Mouse (Mus musculus): ENCODE measurements around the gene Cd37.
A peak's percentile ranks its signal among the peaks of the same experiment; 100 is the strongest.

The Cd37 gene

DNA sequence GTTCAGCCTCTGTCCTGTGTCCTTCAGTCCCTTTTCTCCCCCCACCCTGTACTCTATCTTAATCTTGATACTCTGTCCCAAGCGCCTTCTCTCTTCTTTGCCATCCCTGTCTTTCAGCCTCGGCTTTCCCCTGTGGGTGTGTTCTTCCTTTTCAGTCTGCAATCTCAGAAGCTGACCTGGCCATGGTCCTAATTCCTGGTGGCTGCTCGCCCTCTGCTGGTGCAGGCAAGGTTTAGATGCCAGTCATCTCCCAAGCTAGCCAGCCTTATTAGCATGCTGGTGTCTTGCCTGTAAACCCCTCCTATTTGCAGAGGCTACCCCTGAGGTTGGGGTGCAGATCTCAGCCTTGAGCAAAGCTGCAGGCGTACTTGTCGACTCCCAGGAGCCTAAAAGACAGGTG lies 40.5 kb downstream of the Cd37 start:
- DNase-seq: peak; percentile 78

DNA sequence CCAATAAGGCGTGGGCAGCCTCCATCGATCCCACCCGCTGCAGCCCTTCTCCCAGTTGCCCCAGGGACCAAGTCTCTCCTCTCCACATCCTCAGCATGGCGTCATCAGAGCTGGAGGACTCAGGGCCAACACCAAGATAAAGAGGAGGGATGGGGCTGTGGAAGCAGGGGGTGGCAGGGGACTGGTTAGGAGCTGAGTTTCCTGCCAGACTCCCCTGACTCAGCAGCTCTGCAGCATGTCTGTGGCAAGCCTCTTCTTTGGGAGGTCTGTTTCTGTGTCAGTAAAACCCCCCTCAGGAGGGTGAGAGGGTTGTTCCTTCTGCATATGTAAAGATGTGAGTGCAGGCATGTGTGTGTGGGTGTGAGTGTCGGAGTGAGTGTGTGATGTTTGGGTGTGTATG lies 41.9 kb downstream of the Cd37 start:
- peak; percentile 59 for DNase-seq

DNA sequence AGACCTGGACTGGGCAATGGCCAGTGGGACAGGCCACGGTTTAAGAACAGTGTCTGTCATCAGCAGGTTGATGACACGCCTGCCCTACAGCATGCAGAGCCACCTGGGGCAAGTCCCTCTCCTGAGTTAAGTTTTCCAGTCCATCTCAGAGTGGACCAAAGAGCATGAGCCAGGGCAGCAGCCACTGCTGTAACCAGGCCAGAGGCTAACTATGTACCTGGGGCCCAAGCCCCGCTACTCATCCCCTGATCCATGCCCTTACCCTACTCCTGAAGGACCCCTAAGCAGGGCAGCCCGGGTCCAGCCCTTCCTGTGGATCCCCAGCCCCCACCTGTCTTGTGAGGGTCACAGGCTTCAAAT lies 42.8 kb downstream of the Cd37 start:
- DNase-seq: no peak

DNA sequence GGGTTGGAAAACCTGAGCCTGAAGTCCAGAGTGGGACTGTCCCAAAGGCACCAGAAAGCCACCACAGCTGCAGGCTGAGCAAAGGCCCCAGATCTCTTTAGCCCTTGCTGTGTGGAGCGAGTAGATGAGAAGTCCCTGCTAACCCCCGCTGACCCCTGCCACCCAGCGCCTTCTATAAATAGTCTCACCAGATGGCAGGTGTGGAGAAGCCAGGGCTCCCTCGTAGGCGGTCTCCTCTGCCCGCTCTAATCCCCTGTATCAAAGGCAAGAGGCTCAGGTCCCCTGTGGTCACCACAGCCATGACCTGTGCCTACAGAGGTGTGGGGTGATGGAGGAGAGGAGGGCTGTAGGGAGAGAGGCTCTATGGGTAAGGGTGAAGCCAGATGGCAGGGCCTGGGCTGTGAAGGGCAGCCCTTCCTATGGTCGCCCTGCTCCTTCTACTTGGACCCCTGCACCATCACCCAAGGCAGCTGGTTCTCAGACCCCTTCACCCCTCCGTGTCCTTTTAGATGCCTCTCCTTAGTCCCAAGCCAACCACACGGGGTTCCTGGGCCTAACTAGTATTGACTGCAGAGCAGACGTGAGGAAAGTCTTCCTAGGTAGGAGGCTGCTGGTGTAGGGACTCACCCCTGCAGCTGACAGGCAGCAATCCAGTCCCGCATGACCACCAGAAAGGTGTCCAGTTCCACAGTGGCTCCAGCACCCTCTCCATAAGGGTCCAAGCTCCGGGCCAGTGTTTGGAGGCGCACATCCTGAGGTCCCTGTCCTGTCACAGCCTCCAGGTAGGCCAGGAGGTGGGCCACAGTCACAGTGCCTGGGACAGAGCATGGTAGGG lies 43.4 kb downstream of the Cd37 start:
- no peak for DNase-seq

DNA sequence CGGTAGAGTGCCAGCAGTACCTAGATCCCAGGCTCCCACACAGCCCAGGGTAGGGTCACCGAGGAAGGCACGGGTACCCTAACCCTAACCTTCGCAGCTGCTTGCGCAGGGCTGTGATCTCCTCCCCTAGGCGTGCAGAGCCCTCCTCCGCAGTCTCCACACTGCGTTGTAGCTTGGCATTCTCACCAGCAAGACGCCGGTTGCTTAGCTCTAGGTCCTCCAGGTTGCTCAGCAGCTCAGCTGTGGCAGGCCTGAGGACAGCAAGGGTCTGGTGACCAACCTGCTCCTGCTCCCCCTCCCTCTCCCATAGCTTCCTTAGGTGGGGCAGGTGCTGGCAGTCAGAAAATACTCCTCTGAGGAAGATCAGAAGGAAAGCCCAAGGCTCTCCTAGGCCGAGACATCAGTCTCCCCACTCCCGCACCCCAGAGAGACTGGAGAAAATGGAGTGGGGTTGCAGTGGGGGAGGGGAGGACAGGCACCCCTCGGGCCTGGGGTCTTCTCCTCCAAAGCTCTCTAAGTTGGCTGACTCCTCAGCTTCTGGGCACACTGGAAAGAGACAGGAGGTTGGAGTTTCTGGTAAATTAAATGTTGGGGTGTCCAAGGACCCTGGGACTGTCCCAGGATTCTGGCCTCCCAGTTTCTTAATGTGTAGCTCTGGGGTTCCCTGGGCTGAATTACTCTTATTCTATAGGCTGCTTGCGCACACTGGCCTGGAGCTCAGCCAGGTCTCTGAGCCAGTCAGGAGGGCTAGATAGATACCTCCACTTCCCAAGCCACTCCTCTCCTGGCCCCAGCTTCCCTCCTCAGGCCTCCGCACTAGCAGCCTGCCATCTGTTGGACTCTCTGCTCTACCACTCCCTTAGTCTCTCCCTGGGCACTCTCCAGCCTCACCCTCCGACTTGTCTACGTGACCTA lies 44.8 kb downstream of the Cd37 start:
- DNase-seq: no peak

DNA sequence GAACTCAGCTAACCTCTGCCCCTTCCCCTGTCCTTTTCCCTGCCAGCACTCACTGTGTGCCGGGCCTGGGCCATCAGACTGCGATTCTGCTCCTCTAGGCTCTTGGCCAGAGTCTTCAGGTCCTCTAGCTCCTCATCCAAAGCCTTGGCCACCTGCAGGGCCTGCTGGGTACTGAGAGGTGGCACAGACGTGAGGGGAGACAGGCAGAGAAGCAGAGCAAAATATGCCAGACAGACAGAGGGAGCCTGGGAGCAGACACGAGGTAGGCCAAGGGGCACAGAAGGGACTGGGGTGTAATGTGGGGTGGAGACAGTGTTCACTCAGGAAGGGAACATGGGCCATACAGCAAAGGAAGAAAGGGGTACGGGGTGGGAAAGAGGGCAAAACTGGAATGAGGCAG lies 45.5 kb downstream of the Cd37 start:
- DNase-seq: no peak

DNA sequence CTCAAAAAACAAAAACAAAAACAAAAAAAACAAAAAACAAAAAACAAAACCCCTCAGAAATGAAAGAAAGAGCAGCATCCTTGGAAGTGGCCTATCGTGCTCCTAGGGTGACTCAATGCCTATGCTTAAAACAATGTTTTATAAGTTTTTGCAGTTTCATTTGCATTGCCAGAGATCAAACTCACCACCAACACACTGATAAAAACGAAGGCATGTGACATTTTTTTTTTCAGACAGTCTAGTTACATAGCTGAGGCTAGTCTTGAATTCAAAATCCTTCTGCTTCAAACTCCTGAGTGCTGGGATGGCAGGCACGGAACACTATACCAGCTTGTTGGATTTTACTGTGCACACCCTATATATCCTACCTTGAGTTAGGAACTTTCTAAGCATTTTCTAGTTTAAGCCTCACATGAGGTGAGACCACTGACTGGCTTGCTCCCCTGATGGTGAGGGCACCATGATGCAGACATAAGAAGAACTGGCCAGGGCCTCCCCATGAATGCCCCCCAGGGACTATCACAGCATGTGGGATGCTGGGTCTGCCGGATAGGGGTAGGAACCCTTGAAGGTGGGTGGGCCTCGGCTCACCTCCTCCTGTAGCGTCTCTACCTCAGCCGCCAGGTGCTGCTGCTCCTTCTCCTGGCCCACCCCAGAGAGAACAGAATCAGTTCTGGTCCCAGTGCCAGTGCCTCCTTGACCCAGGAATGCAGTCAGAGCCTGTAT lies 46.2 kb downstream of the Cd37 start:
- DNase-seq: no peak

DNA sequence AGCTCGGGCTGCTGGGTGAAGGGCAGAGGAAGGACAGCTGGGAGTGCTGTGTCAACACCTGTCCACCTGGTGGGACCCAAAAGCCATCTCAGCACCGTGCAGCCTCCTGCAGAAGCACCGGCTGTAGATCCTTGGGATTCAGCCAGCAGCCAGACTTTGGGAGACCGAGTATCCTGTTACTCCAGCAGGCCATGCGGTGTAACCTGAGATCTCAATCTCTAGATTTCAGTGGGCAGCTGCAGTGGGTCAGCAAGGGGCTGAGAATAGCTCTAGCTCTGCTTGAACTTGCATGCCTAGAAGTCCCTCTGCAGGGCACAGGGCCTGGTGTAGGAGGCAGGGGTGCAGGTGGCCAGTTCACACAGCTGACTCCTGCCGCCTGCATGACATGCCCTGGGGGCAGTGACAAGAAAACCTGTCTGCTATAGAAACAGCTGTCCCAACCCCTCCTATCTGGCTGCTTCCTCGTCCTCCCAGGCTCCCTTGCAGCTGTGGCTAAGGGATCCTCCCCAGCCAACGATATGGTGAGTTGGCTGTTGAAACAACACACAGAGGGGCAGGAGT lies 47.0 kb downstream of the Cd37 start:
- DNase-seq: no peak

DNA sequence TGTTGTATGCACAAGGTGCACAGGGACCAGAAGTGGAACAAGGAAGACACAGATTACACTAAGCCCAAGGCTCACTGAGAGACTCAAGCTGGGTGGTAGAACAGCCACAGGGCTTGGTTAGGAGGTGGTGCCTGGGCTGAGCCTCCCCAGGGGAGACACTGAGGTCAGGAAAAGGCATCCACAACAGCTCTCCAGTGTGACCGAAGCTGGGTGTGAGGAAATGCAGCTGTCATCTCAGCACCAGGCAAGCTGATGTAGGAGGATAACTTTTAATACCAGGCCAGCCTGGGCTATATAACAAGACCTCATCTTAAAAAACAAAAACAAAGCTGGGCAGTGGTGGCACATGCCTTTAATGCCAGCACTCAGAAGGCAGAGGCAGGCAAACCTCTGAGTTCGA lies 47.8 kb downstream of the Cd37 start:
- no peak for DNase-seq

DNA sequence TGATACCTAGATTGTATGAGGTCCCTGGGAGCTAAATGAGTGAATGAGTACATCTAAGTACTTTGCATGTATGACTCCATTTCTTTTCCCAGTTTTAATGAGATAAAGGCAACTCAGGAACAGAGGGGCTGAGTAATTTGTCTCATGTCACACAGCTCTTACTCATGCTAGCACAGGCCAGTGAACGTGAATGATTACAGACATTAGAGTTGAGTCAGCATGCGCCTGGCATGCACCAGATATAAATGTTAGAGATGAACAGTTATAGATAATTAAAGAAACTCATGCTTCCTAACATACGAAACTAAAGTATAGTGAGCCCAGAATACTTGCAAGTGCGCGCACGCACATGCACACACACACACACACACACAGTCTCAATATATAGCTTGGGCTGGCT lies 48.7 kb downstream of the Cd37 start:
- DNase-seq: no peak

DNA sequence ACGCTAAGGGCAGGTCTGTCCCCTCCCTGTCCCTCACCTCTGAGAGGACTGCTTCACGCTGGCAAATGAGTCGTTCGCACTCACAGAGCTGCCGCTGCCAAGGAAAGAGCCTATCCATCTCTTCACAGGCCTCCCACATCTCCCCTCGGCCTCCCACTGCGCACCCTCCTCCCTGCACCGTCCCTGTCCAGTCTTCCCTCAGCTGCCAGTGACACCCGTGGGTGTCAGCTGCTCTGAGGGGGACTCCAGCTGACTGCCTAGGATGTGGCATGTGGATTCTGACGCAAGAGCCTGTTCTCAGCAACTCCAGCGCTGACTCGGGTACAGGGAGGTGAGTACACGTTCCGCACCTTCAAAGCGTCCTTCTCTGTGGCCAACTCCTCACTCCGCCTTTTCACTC lies 49.3 kb downstream of the Cd37 start:
- DNase-seq: peak; percentile 85

DNA sequence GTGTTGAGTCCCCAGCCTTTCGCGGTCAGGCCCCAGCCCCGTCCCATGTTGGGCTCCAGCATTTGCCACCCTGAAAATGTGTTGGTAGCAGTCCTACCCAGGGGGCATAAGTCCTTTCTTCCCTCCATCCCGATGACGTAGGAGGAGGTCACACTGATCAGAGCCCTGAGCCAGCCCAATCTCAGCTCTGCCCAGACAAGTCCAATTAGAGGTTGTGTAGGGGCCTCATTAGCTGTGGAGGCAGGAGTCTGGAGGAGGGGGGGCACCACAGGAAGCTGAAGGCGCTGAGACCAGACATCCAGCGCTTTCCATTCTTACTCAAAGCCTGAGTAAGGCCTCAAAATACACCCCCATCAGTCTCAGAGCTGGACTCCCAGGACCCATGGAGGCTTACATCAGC lies 53.0 kb downstream of the Cd37 start:
- DNase-seq: no peak

DNA sequence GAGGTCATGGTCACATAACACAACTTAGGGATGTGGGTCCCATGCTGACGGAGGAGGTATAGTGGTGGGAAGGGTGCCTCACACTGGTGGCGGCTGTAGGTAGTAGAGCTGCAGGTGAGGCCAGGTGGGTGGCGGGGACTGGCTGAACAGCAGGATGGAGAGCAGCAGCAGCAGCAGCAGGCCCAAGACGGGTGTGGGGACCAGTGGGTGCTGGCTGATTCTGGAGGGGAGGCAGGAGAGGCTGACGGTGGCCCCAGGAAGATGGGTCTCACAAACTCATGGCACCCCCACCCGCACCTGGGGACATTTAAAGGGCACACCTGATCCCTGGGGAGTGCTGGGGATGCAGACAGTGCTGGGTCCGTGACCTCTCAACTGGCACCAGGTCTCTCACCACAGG lies 55.2 kb downstream of the Cd37 start:
- DNase-seq: no peak

Data from right cerebral cortex, adult 18-20 months (tissue).